Mouse (Mus musculus): ENCODE data around the gene Kcnmb1. TPM values are rescaled to one million over a fixed set of nuclear protein-coding genes. Genes with fewer than 3 reads are reported as not detected.
A peak's percentile ranks its signal among the peaks of the same experiment; 100 is the strongest.

Gene Kcnmb1
- polyA plus RNA-seq, 1 experiment from 2014 or later, result 0.26 TPM

DNA sequence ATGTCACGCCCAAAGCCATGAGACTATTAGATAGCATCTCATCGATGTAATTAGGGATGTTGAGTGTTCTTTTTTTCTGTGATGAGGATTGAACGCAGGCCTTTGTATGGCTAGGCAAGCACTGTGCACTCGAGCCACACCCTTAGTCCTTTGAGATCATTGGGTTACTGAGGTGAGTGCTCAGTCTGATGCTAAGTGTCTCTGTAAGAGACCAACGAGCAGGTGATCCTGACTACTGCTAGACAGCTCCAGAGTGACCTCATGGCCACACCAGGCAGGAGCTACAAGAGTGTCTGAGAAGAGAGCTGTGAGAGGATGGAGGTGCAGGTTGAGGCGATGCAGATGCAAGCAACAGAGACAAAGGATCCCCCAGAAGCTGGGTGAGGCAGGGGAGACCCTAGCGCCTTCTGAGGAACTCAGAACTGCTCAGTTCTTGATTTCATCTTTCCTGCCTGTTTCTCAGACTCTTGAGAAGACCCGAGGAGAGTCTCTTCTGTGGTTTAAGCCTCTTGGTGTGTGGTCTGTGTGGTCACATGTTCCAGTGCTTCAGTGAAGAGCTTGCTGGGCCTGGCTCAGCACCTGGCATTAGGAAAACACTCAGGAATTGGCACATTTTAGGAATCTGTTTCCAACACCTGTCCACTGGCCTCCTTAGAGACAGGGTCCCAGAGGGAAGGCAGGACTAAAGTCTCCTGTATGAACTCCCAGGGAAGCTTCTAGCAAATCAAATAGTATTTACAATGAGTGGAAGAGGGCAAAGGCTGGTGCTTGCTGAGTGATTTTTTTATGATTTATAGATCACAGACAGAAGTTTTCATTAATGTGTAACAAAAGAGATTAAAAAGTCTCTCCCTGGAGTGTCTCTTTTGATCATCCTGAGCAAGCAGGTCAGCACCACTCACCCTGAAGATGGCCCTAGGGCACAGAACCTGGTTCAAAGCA is 10.9 kb upstream of the Kcnmb1 start:
- Histone ChIP-seq H3K4me3 (no peak overlapping the region), H3K27me3 (ENCODE audit: insufficient read depth, poor library complexity, severe bottlenecking) (no peaks in the 10 kb centered on the region), H3K36me3 (no peaks in the 10 kb centered on the region), H3K27ac (no peak overlapping the region), H3K9me3 (no peaks in the 10 kb centered on the region), H3K4me1 (replicated peaks) (peaks cover 8% of the 10 kb centered on the region)
- WGBS, result 86% methylated on average over 8 of the region's 8 CpGs
- no peak for DNase-seq (ENCODE audit: low spot score)

DNA sequence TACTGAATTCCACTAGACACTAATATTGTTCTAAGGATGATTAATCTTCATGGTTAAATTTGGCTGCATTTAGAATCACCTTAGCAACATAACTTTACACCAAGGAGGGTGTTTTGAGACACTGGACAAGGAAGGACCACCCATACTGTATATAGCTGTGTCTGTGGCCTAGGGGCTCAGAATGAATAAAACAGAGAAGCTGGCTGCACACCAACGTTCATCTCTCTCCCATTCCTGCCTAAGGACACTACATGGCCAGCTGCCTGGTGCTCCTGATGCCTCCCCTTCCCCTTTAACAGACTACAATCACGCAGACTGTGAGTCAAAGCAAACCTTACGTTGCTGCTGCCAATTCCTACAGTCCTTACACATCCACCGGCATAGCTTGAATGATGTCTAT is 6.8 kb upstream of the Kcnmb1 start:
- WGBS, result 79% methylated on average over 4 of the region's 4 CpGs
- peaks cover 8% of the 10 kb centered on the region for H3K4me1 ChIP-seq (replicated peaks)
- no peaks in the 10 kb centered on the region for H3K27me3 ChIP-seq (ENCODE audit: insufficient read depth, poor library complexity, severe bottlenecking)
- H3K36me3 ChIP-seq, result no peaks in the 10 kb centered on the region
- DNase-seq (ENCODE audit: low spot score), result no peak
- H3K9me3 ChIP-seq, result no peaks in the 10 kb centered on the region
- no peak overlapping the region for H3K27ac ChIP-seq
- H3K4me3 ChIP-seq, result no peak overlapping the region

DNA sequence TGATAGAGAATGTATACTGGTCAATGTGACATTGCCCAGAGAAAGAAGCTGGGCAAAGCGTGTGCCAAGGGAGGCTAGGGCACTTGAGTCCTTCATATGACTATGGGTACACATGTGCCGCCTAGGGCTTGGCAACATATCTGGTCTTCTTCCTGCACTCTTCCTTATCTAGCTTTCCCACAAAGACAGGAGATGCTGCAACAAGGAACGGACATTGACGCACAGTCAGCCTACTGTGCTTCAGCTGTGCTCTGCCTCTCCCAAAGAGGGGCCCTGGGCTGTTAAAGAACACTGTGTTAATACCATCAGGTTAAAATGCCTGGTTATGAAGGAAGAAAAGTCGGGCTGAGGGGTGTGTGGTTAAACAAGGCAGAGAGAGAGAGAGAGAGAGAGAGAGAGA is 6.2 kb upstream of the Kcnmb1 start:
- H3K27me3 ChIP-seq (ENCODE audit: insufficient read depth, poor library complexity, severe bottlenecking), result no peaks in the 10 kb centered on the region
- no peak overlapping the region for H3K4me3 ChIP-seq
- no peaks in the 10 kb centered on the region for H3K9me3 ChIP-seq
- H3K36me3 ChIP-seq, result no peaks in the 10 kb centered on the region
- 85% methylated on average over 5 of the region's 5 CpGs for WGBS
- DNase-seq (ENCODE audit: low spot score), result no peak
- no peak overlapping the region for H3K27ac ChIP-seq
- H3K4me1 ChIP-seq (replicated peaks), result 0 out of 2 replicates have a peak, but pooled peaks cover 4% of the 10 kb centered on the region

DNA sequence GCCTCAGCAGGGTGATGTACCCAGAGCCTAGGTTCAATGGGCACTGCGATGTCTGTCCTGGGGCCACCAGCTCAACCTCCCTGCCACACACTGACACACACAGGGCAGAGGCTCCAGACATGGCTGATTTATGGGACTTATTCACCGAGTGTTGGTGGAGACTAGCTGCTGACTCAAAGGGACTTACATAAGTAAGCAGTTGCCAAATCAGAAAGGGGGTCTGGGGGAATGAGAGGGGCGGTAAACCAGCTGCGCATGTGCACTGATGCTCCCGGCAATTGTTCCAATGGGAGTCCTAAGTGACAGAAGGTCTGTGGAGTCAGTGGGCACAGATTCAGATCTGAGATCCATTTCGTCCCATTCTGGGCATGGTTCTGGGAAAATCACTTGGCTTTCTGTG is 5.2 kb upstream of the Kcnmb1 start:
- Histone ChIP-seq H3K4me1 (replicated peaks) (peaks cover 4% of the 10 kb centered on the region), H3K36me3 (no peaks in the 10 kb centered on the region), H3K9me3 (no peaks in the 10 kb centered on the region), H3K27ac (no peak overlapping the region), H3K4me3 (no peak overlapping the region), H3K27me3 (ENCODE audit: insufficient read depth, poor library complexity, severe bottlenecking) (no peaks in the 10 kb centered on the region)
- DNase-seq (ENCODE audit: low spot score), result no peak
- WGBS, result 87% methylated on average over 6 of the region's 6 CpGs

DNA sequence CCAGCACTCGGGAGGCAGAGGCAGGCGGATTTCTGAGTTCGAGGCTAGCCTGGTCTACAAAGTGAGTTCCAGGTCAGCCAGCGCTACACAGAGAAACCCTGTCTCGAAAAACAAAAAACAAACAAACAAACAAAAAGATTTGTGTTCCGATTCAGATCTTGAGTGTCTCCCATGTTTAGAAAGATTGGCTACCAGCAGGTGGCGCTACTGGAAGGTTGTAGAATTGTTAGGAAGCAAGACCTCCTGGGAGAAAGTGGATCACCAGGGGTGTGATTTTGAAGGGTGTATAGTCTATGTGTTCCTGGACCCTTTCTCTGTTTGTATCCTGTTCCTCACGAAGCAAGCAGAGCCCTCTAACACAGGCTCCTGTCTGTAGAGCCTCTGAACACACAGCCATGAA is 4.1 kb upstream of the Kcnmb1 start:
- peak; percentile 17 for DNase-seq (ENCODE audit: low spot score)
- H3K4me1 ChIP-seq (replicated peaks), result peaks cover 13% of the 10 kb centered on the region
- no peaks in the 10 kb centered on the region for H3K36me3 ChIP-seq
- H3K27ac ChIP-seq, result no peak overlapping the region
- H3K9me3 ChIP-seq, result no peaks in the 10 kb centered on the region
- WGBS, result 85% methylated on average over 8 of the region's 8 CpGs
- no peak overlapping the region for H3K4me3 ChIP-seq
- no peaks in the 10 kb centered on the region for H3K27me3 ChIP-seq (ENCODE audit: insufficient read depth, poor library complexity, severe bottlenecking)

DNA sequence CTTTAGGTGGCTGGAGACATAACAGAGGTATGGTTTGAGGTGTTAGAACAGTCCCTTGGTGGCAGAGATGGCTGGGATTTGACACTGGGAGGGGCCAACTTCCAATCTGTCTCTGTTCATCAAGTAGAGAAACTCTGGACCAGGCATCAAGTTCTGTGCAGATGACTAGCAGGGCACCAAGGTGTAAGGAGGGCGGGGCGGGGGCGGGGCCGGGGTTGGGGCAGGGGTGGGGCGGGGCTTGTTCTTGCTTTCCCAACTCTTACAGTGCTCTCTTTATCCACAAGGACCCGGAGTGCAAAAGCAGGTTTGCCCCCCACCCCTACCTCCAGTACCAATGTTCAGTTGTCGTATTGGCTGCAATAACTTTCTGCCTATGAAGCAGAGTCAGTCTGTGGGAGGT is 635 bp upstream of the Kcnmb1 start:
- Histone ChIP-seq H3K4me1 (replicated peaks) (peaks cover 13% of the 10 kb centered on the region), H3K27ac (no peak overlapping the region), H3K36me3 (no peaks in the 10 kb centered on the region), H3K27me3 (ENCODE audit: insufficient read depth, poor library complexity, severe bottlenecking) (no peaks in the 10 kb centered on the region), H3K4me3 (no peak overlapping the region), H3K9me3 (no peaks in the 10 kb centered on the region)
- no peak for DNase-seq (ENCODE audit: low spot score)
- 48% methylated on average over 7 of the region's 7 CpGs for whole genome bisulfite sequencing

DNA sequence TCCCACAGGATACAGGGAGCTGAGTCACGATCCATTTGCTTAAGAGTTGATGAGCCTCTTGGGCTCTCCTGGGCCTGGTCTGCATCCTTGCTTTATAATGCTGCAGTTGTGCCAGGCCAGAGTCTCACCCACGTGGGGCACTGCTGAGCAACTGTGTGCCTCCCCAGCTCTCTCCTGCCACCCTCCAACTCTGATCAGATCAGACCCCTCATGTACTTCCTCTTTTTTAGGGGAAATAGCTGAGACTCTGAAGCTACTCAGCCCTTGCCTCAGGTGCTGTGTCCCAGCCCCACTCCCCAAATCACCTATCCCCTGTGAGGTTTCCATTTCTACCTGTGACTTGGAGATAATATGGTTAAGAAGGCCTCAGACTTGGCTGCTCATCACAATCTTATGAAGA is 2.6 kb downstream of the Kcnmb1 start:
- no peaks in the 10 kb centered on the region for H3K9me3 ChIP-seq
- no peak overlapping the region for H3K4me3 ChIP-seq
- H3K27me3 ChIP-seq (ENCODE audit: insufficient read depth, poor library complexity, severe bottlenecking), result no peaks in the 10 kb centered on the region
- H3K27ac ChIP-seq, result no peak overlapping the region
- no peak for DNase-seq (ENCODE audit: low spot score)
- no peaks in the 10 kb centered on the region for H3K36me3 ChIP-seq
- peaks cover 13% of the 10 kb centered on the region for H3K4me1 ChIP-seq (replicated peaks)
- WGBS, result 60% methylated on average over 2 of the region's 2 CpGs

DNA sequence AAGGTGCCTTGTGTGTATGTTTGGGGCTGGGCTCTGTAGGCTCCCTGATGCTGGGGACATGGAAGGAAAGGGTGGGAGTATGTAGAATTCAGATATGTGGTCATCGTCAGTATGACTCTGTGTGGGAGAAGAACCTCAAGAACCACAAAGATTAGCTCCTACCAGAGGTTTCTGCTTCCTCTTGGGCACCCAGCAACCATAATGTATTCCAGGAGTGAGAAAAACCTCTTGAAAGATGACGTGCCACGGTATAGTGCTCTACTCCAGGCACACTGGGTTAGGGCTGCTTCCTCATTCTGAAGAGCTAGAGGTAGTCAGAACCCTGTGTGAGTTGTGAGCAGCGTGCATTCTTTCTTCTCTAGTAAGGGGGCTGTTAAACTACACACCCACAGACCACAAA is 4.9 kb downstream of the Kcnmb1 start:
- Histone ChIP-seq H3K4me3 (no peak overlapping the region), H3K9me3 (no peaks in the 10 kb centered on the region), H3K27ac (no peak overlapping the region), H3K27me3 (ENCODE audit: insufficient read depth, poor library complexity, severe bottlenecking) (no peaks in the 10 kb centered on the region), H3K36me3 (no peaks in the 10 kb centered on the region), H3K4me1 (replicated peaks) (peaks cover 8% of the 10 kb centered on the region)
- WGBS, result 86% methylated on average over 4 of the region's 4 CpGs
- no peak for DNase-seq (ENCODE audit: low spot score)

DNA sequence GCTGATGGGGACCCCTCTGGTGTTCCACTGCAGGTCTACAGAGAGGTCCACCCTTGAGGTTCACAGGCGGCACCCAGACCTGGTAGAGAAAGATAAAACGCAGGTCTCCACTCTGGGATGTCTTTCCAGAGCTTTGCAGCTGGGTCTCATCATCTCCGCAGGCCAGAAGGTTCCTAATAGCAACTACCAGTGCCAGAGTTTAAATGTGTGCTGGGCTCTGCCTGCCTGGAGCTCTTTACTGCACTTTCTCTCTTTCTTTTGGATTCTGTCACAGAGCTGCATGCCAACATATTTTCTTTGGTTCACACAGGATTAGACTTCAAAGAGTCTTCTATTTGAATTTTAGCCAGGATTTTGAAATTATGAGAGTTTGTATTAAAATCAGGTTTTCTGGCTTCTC is 6.4 kb downstream of the Kcnmb1 start:
- Histone ChIP-seq H3K36me3 (no peaks in the 10 kb centered on the region), H3K4me1 (replicated peaks) (no peaks in the 10 kb centered on the region), H3K9me3 (no peaks in the 10 kb centered on the region), H3K4me3 (no peak overlapping the region), H3K27ac (no peak overlapping the region), H3K27me3 (ENCODE audit: insufficient read depth, poor library complexity, severe bottlenecking) (no peaks in the 10 kb centered on the region)
- DNase-seq (ENCODE audit: low spot score), result no peak
- 91% methylated on average over 3 of the region's 3 CpGs for WGBS

DNA sequence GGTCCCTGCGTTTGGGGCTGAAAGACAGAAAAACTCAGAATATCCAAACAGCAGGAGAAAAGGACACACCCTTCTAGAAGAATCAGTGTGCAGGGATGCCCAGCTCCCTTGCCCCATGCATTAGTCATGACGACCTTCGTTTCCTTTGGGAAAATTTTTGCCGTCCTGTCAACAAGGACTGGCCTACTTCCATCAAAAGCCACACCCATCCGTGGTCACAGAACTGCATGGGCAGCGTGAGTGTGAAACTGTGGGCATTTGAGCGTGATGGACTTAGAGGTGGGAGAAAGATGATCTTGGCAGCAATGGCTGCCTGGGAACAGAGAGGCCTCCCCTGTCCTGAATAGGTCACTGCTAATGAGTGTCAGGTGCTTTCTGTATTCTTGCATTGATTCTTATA is 9.3 kb downstream of the Kcnmb1 start:
- H3K4me3 ChIP-seq, result no peak overlapping the region
- no peaks in the 10 kb centered on the region for H3K4me1 ChIP-seq (replicated peaks)
- no peaks in the 10 kb centered on the region for H3K27me3 ChIP-seq (ENCODE audit: insufficient read depth, poor library complexity, severe bottlenecking)
- no peak overlapping the region for H3K27ac ChIP-seq
- DNase-seq (ENCODE audit: low spot score), result no peak
- no peaks in the 10 kb centered on the region for H3K36me3 ChIP-seq
- 85% methylated on average over 7 of the region's 7 CpGs for WGBS
- no peaks in the 10 kb centered on the region for H3K9me3 ChIP-seq

DNA sequence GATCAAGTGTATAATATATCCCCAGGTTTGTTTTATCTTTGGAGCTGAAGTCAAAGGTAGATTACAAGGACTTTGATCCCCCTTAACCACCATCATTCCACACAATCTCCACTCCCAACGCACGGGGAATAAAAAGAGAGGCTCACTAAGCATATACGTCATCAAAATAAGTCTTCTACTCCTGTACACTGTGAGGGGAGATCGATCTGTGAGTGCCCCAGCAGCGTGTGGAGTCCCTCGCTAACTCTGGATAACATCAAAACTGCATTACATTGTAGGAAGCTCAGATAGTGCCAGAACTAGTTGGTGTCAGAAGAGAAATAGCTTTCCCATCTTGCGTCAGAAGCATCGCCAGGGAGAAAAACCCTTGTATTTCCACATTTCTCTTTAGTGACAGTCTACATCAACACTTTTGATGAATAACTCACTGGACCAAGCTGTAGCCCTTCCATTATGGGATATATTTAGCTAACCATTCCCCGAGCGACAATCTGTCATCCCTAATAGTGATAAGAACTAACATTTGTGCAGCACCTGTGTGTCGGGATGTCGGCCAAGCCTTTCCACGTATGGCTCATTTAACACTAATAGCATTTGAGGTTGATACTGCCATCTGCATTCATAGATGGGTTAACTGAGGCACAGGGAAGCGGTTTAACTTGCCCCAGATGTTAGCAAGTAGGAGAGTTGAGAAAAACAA is 11.7 kb downstream of the Kcnmb1 start:
- H3K4me3 ChIP-seq, result no peak overlapping the region
- WGBS, result 92% methylated on average over 14 of the region's 14 CpGs
- no peaks in the 10 kb centered on the region for H3K36me3 ChIP-seq
- H3K9me3 ChIP-seq, result no peaks in the 10 kb centered on the region
- no peak for DNase-seq (ENCODE audit: low spot score)
- no peaks in the 10 kb centered on the region for H3K27me3 ChIP-seq (ENCODE audit: insufficient read depth, poor library complexity, severe bottlenecking)
- H3K4me1 ChIP-seq (replicated peaks), result no peaks in the 10 kb centered on the region
- H3K27ac ChIP-seq, result no peak overlapping the region

DNA sequence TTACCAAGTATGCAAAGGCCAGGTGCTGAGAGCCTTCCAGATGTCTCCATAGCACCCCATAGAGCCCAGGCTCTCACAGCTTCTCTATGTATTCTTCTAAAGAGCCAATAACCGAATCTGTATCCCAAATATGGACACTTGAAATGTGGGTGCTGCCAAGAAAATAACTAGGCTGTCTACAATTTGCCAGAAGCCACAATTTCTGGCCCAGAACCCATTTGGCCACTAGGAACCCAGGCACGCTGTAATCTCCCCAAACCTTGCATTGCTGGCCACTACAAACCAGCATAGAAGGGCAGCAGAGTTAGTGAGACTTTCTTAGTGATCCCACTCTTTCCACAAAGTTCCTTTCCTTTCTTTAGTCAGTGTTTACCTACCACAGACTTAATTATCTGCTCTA is 12.3 kb downstream of the Kcnmb1 start:
- WGBS, result 82% methylated on average over 2 of the region's 2 CpGs
- Histone ChIP-seq H3K36me3 (no peaks in the 10 kb centered on the region), H3K4me1 (replicated peaks) (no peaks in the 10 kb centered on the region), H3K4me3 (no peak overlapping the region), H3K27me3 (ENCODE audit: insufficient read depth, poor library complexity, severe bottlenecking) (no peaks in the 10 kb centered on the region), H3K27ac (no peak overlapping the region), H3K9me3 (no peaks in the 10 kb centered on the region)
- DNase-seq (ENCODE audit: low spot score), result no peak

DNA sequence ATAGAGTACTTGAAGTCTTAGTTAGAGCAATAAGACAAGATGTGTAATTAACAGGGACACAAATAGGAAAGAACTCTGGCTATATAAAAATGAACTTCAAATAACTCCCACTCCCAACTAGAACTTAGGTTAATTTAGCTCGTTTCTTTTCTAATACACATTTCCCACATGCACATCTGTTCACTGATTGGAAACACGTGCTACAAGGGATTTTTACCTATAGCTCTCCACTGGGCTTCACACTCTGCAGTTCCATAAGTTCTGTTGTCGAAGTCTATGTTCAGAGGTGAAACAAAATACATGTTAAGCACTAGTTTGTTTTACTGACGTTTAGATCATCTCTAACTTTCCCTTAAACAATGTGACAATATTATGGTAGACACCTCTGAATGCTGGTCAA is 17.3 kb downstream of the Kcnmb1 start:
- H3K36me3 ChIP-seq, result no peaks in the 10 kb centered on the region
- no peaks in the 10 kb centered on the region for H3K4me1 ChIP-seq (replicated peaks)
- no peak for DNase-seq (ENCODE audit: low spot score)
- H3K9me3 ChIP-seq, result no peaks in the 10 kb centered on the region
- no peak overlapping the region for H3K4me3 ChIP-seq
- H3K27ac ChIP-seq, result no peak overlapping the region
- 71% methylated on average over 4 of the region's 4 CpGs for WGBS
- no peaks in the 10 kb centered on the region for H3K27me3 ChIP-seq (ENCODE audit: insufficient read depth, poor library complexity, severe bottlenecking)
